Mouse (Mus musculus): ENCODE results near the gene Rasal2.

The Rasal2 gene

DNA sequence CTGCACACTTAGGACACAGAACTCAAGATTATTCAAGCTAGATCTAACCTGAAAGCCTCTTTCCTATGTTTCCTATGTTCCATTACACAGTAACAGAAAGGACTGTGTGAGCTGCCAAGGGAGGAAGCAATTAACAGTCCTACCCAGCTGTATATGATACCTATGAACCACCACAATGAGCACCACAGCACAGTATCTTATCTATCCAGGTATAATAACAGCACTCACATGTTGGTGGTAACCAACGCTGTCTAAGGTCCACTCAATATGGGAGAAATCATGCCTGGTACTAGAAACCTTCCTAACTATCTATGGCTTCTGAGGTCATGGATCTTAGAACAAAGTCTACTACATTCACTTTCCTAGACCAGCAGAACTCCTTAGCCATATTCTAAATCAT is 89.3 kb downstream of the Rasal2 start:
- DNase-seq: no peak

DNA sequence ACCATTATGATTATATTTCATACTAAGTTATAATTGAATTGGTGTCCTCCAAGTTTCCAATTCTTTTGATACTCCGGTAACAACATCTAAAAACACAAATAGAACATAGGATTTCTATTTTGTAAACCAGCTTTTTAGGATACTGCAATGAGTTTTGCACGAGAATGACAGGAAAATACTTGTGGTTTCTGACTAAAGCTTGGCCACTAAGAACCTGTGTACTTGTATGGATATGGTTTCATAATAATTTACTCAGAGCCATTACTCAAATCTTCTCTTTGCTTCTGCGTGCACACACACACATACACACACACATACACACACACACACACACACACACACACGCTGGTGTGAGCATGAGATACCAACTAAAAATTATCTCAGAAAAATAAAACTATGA is 93.5 kb downstream of the Rasal2 start:
- DNase-seq: no peak

DNA sequence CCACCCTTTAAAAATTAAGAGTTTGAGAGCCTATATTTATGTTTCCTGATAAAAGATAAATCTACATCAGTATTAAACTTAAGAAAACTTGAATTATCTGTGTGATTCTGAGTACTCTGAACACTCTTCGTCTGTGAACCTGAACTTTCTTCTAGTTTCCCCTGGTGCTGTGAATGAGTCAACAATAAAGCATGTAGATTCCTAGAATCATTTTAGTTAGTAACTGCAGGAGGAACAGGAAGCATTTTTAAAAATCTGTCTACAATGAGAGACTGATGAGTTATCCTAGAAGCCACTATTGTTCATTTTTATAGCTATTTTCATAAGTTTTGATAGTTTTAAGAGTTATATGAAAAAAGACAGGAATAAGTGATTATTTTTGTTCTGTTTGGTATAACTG is 111.1 kb downstream of the Rasal2 start:
- DNase-seq: no peak

DNA sequence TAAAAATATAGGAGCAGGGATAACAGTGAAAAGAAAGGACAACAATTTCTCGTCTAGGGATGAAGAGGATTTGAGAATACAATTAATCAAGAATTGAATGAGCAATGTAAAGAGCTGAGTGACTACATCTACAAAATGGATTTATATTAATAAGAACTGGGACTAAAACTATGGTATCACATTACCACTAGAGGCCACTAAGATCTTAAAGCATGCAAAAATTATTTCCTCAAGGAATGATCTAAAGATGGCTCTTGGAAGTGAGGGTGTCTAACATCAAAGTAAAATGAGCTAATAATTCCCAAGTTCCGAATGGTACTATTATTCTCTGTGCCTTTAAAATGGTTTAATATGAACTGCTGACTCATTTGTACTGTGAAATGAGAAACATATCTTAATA is 112.8 kb downstream of the Rasal2 start:
- DNase-seq: no peak

DNA sequence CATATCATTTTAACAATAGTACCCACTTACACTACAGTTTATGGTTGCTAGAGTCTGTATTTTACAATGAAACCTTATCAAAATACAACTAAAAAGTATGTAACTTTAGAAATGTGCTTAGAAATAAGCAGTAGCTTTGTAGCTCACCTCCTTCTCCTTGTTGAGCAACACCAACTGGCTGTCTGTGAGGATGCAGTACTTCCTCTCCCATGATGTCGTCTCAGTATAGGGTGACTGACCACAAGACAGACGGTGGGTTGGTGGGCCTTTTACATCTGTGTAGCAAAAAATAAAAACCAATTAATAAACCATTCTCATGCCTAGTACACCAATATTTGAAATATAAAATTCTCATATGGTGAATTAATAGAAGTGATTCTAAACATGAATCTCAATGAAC is 113.4 kb downstream of the Rasal2 start:
- DNase-seq: no peak

DNA sequence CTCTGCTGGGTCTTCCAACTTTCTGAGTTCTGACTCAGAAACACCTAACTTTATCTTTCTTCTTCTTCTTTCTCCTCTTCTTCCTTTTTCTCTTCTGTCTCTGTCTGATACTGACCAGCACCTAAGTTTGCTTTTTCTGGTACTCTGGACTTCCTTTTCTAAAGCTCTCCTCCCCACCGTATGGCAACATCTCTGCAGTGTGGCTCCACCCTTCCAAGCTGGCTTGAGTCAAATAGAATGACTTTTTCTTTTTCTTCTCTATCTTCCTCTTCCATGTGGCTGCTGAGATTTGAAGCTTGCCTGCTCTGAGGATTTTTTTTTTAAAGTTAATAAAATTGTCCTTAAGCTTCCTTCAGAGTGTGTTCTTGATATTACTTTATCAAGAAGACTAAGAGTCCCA is 115.3 kb downstream of the Rasal2 start:
- no peak for DNase-seq

DNA sequence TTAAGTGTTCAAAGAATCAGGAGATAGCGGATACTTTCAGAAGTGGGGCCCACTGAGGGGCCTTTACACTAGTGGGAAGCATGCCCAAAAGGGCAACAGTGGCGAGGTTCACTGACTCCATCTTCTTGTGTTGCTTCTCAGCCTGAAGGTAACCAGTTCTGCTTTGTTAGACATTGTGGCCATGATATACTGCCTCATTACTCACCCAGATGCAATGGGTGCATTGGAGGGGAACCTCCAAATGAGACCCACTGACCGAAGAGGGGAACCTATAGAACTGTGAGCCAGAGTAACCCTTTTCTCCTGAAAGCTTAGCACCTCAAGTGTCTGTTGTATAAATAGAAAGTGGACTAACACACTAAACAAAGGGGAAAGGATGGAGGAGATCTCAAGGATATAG is 116.5 kb downstream of the Rasal2 start:
- DNase-seq: no peak

DNA sequence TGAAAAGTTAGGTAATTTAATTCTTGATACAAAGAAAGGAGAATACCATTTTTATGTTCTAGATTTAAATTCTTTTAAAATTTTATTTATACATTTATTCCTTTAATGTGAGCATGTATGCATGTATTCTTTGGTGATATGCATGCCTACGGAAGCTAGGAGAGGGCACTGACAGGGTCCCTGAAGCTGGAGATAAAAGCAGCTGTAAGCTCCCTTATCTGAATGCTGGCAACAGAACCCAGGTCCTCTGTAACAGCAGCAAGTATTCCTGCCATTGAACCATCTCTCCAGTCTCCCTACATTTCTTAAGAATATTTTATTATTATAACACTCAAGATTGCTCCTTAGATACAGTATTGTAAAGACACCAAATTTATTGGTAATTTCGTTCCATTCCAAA is 122.2 kb downstream of the Rasal2 start:
- DNase-seq: no peak

DNA sequence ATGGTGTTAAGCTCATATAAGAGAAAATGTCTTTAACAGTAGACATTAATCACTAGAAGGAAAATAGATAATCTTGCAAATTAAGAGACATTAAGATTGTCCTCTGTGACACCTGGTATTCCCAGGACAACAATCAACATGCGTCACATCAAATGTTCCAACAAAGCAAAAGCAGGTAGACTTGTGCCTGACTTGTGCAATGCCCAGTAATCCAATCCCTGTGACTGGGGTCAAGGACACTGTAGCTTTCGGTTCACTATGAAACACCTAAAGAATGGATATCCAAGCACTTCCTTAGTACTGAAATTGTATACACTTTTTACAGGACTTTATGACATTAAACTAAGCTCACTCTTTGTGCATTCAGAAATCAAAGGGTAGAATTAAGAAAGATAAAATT is 123.1 kb downstream of the Rasal2 start:
- no peak for DNase-seq

DNA sequence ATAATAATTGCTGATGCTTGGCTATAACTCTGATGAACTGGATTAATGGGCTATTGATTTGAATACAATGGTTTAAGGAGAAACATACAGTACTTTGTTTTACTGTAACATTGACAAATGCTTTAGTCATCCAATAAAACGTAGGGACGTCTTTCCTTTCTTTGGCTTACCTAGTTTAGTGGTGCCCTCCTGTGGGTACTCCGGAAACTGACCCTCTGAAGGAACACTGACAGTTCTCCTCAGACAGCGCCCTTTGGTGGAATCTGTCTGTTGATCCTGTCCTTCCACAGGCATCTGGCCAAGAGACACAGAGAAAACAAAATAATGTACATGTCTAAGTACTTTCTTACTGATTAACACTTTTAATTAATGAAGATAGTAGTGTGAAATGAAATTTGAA is 125.8 kb downstream of the Rasal2 start:
- DNase-seq: peak; percentile 67

DNA sequence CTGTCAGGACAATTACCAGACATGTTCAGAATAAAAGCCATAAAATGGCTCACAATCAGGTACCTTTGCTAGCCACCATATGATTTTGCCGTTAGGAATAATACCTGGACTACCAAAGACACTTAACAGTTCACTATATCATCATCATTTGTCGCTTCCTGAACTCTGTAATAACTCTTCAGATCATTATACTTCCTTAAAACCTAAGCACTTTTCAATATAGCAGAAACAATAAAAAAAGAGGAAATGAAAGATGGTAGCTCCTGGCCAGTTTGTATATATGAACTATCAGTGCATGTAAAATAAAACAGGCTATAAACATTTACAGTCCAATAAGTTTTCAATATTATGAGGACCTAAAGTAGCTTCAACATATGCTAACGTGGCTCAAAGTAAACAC is 127.0 kb downstream of the Rasal2 start:
- no peak for DNase-seq

DNA sequence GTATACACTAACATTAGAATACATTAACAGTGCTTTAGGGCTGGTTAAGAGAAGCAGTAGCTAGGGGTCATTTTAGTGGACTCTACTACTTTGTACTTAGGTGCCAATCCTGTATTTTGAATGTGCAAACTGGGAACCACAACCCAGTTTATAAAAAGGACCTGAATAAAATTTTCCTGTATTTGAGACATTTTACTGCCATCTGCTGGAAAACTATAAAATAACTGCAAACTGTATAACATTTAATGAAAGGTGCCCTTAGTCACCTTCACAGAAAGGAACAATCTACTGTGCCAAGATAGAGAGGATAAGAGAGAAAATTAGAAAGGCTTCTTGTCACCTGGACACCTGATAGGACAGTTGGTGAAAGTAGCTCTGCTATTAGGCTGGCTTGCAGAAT is 131.6 kb downstream of the Rasal2 start:
- DNase-seq: no peak

DNA sequence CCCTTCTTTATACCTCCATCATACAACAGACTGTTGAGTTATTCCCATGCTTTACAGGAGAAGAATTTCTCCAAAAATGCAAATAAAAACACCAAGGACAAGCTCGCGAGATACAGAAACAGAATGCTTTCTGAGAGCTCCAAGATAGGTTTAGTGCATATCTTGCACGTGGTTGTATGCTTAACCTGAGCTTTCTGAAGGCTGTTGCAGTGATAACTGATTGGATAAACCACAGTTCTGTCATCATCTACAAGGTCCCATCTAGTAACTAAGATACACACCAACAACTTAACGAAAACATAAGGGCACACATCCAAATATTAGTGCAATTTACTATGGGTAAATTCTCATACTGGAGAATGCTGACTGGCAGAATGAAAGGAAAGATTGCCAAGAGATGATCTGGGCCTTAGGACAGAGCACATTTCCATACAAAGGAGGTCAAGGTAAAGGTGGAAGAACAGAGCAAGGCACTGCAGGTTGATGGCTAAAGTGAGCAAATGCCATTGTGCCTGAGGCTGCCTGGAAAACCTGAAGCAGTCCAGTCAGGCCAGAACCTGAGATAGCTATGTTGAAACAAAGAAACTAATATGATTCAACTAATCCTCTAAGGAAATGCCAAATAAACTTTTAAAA is 136.6 kb downstream of the Rasal2 start:
- no peak for DNase-seq

DNA sequence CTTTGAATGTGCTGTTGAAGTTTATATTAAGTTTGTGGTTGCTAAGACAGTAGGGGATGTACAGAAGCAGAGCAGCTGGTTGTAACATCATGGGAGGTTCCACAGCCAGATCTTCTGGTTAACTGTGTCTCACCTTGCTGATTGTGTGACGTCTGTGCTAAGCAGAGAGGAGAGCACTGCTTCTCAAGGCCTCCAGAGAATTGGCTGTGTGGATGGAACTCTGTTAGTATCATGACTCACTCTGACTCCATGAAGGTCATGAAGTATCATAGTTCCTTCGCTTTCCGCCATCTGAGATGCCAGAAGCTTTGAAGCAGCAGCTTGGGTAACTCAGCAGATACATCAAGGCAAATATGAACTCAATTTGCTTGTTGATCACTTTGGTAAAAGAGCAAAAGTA is 144.5 kb downstream of the Rasal2 start:
- DNase-seq: no peak

DNA sequence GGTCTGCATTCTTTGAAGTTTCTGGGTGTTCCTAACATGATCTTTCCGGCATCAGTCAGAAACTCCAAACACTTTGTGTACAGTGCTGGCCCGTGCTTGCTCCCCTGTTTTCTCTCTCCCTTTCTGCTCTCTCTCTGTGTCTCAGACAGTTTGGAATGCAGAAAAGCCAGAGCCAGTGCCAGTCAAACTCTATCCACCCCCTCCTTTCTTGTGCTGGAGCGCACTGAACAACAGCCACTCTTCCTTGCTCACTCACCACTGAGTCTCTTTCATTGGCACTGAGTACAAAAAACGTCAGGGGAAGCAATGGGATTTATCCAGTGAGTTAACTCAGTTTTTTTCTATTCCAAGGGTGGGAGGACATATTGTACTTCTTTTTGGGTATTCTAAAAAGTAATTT is 155.8 kb downstream of the Rasal2 start:
- peak; percentile 13 for DNase-seq

DNA sequence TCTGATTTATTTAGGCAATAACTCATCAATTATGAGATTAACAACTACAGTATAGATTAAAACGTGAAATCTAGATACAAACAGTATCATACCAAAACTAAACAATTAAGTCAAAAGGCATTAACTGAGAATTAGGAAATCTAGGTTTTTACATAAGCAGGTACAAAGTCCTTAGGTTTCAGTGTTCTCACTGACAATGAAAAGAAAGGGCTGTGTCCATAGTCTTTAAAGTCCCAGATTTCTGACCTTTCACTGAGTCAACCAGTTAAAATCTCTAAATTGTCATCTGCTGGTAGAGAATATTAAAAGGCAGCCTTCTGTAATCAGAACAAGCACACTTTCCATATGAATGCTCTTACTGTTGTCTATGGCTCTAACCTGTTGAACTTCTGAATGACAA is 156.6 kb downstream of the Rasal2 start:
- DNase-seq: no peak

DNA sequence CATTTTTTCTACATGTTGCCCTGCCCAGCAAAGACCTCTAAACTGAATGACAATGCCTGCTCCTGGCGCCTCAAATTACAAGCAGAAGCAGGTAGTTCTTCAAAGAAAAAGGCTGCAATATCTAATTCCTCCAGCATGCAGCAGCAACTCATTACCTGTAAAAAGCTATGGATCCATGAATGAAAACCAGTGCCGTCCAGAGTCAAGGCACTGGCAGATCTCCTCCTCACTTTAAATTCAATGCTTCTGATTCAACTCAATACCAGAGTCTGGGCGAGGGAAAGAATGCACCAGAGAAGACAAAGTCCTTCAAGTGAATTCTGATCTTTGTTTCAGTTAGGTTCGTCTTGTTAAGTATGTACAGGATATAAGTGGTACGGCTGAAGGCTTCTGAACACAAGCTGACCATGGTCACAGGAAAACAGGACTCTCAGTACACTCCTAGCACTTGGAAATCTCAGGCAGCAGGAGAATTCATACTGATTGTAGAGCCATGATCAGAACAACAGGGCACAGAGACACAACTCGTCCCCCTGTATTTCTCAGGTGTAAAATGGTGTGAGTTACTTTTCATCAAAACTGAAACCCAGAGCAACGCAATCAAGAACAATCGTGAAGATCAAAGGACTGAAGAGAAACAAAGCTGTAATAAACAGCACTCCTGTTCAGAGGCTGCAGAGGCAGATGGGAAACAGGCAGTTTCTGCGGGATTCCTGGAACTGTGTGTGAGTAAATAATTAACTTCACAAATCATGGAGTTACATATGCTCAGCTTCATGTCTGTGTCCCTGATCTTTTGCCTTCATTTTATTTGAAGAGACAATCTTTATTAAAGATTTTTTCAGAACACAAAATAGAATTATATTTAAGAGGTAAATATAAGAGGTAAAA is 158.6 kb downstream of the Rasal2 start:
- DNase-seq: peak; percentile 7

DNA sequence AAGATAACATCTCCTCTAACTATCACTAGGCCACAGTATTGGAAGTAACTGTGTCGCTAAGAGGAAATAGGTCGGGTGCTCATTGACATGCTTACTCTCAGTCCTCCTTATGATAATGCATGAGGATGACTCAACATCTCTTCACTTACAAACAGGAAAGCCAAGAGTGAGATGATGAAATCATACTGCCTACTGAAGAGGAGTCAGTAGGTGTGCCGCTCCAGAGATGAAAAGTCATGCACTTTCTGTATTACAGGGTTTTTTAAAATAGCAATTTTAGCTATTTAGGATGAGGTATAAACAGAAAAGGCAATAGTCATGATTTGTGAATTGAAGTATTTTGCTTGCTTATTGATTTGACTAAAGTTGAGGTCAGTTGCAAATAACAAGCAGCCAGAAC is 164.3 kb downstream of the Rasal2 start:
- DNase-seq: no peak

DNA sequence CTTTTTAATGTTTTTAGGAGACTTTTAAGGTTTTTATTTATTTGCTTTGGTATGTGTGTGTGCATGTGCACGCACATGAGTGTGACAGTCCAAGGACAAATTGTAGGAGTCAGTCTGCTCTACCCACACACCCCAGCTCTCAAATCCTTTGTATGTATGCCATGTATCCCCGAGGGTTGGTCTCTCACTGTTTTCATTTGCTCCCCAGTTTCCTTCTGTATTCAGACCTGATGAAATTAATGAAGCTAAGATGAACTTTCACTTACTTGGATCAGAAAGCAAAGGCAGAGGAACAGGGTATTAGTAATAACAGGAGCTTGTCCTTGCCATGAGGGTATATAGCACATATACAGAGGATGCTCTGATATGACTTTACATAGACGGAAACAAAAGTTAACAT is 165.1 kb downstream of the Rasal2 start:
- DNase-seq: no peak

DNA sequence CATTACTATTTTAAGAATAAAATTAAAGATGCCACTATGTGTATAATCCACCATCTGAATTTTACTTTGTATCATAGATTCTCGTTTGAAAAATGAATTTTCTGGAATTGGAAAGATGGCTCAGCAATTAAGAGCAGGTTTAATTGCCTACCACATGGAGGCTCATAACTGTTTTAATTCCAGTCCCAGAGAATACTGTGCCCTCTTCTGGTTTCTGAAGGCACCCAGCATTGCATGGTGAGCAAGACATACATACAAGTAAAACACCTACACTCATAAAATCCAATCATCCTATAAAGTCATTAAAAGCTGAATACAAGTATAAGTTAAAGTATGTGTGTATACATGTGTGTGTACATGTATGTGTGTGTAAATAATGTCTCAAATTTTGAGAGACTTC is 165.6 kb downstream of the Rasal2 start:
- no peak for DNase-seq

DNA sequence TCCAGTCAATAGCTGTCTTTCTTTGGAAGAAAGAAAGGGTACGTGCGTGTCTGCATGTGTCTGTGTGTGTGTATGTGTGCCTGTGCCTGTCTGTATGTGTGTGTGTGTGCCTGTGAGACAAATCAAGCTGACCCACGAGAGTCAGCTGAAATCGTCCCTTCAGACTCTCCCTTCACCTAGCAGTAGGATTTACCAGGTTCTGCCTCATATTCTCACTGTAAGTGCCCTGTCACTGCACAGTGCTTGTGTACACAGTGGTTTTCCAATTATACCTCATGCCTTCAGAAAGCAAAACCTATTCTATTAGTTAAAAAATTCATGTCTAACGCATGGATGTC is 168.0 kb downstream of the Rasal2 start:
- DNase-seq: peak; percentile 8

DNA sequence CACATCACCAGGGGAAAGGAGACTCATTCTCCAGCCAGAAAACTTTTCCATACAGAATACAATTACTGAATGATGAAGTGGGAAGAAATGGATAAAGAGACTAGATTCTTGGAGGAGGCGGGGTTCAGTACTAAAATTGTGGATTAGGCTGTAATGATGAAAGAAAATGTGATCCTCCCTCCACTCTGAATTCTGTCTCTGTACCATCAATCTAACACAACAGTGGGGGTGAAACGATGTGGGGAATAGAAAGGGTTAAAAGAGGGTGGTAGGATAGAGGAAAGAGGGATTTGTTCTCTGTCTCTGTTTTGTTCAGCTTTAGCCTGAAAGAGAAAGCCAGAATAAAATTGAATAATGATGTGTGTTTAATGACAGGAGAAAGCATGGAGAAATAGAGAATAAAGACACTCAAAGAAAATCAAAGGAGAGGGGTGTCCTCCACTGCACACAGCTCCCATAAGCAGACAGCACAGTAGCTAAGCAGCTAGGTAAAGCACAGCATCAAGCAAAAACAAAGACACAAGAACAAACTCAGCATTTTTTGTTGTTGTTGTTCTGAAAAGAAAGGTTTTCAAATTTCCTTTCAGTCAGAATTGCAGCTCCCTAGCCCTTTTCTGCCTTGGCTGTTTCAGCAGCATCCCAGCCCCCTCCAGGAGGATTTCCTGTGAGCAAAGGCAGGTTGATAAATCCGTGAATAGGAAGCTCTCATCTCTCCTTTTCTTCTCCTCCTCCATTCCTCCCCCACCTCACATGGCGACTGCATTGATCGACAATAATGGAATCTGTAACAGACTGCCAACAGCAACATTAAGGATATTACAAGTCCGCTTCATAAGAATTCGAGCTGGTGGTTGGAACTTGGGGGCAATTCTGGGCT is 168.6 kb downstream of the Rasal2 start:
- DNase-seq: peak; percentile 9

DNA sequence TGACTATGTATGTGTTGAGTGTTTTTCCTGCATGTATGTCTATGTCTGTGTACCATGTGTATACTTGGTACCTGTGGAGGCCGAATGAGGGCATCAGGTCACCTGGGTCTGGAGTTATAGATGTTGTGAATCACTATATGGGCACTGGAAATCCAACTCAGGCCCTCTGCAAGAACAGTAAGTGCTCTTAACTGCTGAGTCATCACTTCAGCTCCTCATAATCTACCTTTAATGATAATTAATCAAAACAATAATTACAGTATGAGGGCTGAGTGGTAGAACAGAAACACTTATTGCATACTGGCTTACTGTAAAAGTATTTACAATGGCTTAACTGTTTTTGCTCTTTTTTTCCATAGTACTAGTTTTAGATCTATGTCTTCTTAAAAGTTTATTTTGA is 172.7 kb downstream of the Rasal2 start:
- no peak for DNase-seq
